Mouse (Mus musculus) heart, embryonic 14.5 days (tissue): Measurements from ENCODE around the gene Abca5. TPM values are rescaled to one million over a fixed set of nuclear protein-coding genes. Genes with fewer than 3 reads are reported as not detected.

Experiments used
- ATAC-seq: fragments of 200-750 bp; cut with Nextera tagmentation; 2 replicates; pipeline ENCODE4 v1.8.0; 2017; ENCODE audit warnings: low read depth, moderate TSS enrichment; ENCODE audit not compliant: insufficient number of reproducible peaks, insufficient read depth, low FRiP score
- H3K27ac ChIP-seq, 2 experiments: fragments of 200-500 bp in 1 of 2; fragments of 300-500 bp in 1 of 2; sonication (generic) in 1 of 2; replicated peaks in 1 of 2; 2 replicates each; pipeline ENCODE4 v1.5.1; 2012 to 2014; ENCODE audit warnings: low read depth in 2 of 2, low read length in 2 of 2, control low read depth in 1 of 2, mild to moderate bottlenecking in 1 of 2, mixed read lengths in 1 of 2; ENCODE audit not compliant: control insufficient read depth in 1 of 2, insufficient read depth in 1 of 2
- H3K27me3 ChIP-seq: fragments of 300-500 bp; sonication (generic); 2 replicates; pipeline ENCODE4 v1.6.1; 2014; ENCODE audit warnings: mild to moderate bottlenecking, low read length, control low read depth; ENCODE audit not compliant: control insufficient read depth, insufficient read depth
- H3K36me3 ChIP-seq: fragments of 300-500 bp; sonication (generic); 2 replicates; pipeline ENCODE4 v1.6.1; 2014; ENCODE audit warnings: mild to moderate bottlenecking, control low read depth, low read length, mixed read lengths; ENCODE audit not compliant: control insufficient read depth, insufficient read depth
- H3K4me1 ChIP-seq, 2 experiments: fragments of 200-500 bp in 1 of 2; fragments of 300-500 bp in 1 of 2; sonication (generic) in 1 of 2; 2 replicates each; pipeline ENCODE4 v1.6.1; 2012 to 2014; ENCODE audit warnings: low read length in 2 of 2, control low read depth in 1 of 2, mixed read lengths in 1 of 2; ENCODE audit not compliant: control insufficient read depth in 2 of 2, insufficient read depth in 2 of 2
- H3K4me2 ChIP-seq: fragments of 300-500 bp; sonication (generic); 2 replicates; pipeline ENCODE4 v1.6.1; 2014; ENCODE audit warnings: mild to moderate bottlenecking, low read length
- H3K4me3 ChIP-seq, 2 experiments: fragments of 200-500 bp in 1 of 2; fragments of 300-500 bp in 1 of 2; sonication (generic) in 1 of 2; 2 replicates each; pipeline ENCODE4 v1.5.1; 2012 to 2014; ENCODE audit warnings: low read length in 2 of 2, mild to moderate bottlenecking in 2 of 2, control low read depth in 1 of 2, low read depth in 1 of 2, moderate library complexity in 1 of 2; ENCODE audit not compliant: control insufficient read depth in 1 of 2, insufficient read depth in 1 of 2
- H3K9ac ChIP-seq: fragments of 300-500 bp; sonication (generic); 2 replicates; pipeline ENCODE4 v1.6.1; 2014; ENCODE audit warnings: mild to moderate bottlenecking, low read length
- H3K9me3 ChIP-seq: fragments of 300-500 bp; sonication (generic); 2 replicates; pipeline ENCODE4 v1.6.1; 2016; ENCODE audit warnings: low read length, control low read depth; ENCODE audit not compliant: control insufficient read depth
- WGBS: fragments of 180-500 bp; shearing (Covaris S2); extraction: QIAGEN DNeasy Blood & Tissue Kit; methylation state at CpG from one replicate; pipeline ENCODE4 v1.1.7; 2014; 5-methylcytosine and 5-hydroxymethylcytosine counted together
- polyA plus RNA-seq: library from polyadenylated mRNA; unstranded; fragments of >200 nt; fragmentation: Nextera tagmentation; extraction: Ambion mirVana; gene quantifications from 2 replicates; pipeline ENCODE4 v1.2.1, GENCODE M21; 2014

Gene Abca5
- polyA plus RNA-seq, result 4.4 and 5.0 TPM in 2 replicates

DNA sequence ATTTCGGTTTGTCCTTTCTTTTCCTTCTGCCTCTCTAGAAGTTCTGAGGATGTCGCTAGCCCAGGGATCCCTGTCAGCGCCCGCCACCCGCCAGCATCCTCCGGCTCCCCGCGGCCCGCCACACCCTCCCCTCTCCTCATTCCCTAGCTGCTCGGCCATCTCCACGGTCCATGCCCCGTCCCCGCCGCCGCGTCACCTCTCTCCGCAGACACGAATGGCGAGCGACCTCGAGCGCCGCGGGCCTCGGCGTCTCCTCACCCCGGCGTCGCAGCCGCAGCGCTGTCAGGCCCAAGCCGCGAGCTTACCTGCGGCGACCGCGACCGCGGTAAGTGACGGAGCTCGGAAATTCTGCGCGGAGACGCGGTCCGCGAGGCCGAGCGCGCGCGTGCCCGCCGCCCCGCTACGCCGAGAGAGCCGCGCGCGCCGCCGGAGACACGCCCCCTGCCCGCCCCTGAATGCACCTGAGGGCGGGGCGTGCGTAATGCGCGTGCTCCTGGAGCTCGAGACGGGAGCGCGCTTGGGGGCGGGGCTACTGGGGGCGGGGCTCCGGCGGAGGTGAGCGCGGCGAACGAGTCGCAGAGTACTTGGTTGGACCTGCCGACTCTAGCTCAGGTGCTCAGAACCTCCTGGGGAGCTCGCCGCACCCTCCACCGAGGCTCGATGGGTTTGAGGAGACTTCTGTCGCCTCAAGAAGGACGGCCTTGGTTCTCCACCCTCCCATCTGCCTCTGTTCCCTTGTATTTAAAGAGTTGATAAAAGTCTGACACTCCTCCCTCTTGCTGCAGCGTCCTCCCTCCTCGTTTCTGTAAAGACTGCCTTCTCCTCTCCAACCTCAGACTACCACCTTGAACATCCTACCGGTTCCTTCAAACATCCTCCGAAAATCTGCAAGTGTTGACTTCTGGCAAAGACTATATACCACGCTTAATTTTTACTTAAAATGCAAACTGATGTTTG lies at the start of gene Abca5:
Gene Abca5 (minus strand): TSS at position 428 of the 957 bp plus-strand sequence.
- ATAC-seq, result peak; percentile 91
- peaks cover 4% of the 10 kb centered on the region; the same call in 1 of the 2 replicates for H3K27me3 ChIP-seq
- H3K4me1 ChIP-seq, result peaks cover 2 to 3% of the 10 kb centered on the region in 2 experiments; a peak in 1 of 4 replicates
- peak within 1 kb of the TSS; percentile 54 to 93 for H3K4me3 ChIP-seq
- H3K4me2 ChIP-seq, result peak within 1 kb of the TSS; percentile 82
- under 1% methylated on average over 91 of the region's 95 CpGs for WGBS
- peak within 1 kb of the TSS; percentile 62 for H3K9ac ChIP-seq
- H3K9me3 ChIP-seq, result no peaks in the 10 kb centered on the region
- H3K27ac ChIP-seq, result no peak within 1 kb of the TSS
- no peaks in the 10 kb centered on the region for H3K36me3 ChIP-seq

- no peaks in the 10 kb centered on the region for H3K36me3 ChIP-seq
- WGBS, result 77% methylated on average over 2 of the region's 2 CpGs
- H3K9me3 ChIP-seq, result no peaks in the 10 kb centered on the region
- no peak overlapping the region for H3K4me2 ChIP-seq
- H3K27ac ChIP-seq, result no peak overlapping the region
- H3K4me1 ChIP-seq, result no peaks in the 10 kb centered on the region; a peak in 1 of 4 replicates
- H3K4me3 ChIP-seq, result no peak overlapping the region
- H3K27me3 ChIP-seq, result no peaks in the 10 kb centered on the region
- H3K9ac ChIP-seq, result no peak overlapping the region
- no peak for ATAC-seq
Measured at GRCm38 (mm10) chr11:110385487-110385886, 48.0 kb upstream of the Abca5 start.

DNA sequence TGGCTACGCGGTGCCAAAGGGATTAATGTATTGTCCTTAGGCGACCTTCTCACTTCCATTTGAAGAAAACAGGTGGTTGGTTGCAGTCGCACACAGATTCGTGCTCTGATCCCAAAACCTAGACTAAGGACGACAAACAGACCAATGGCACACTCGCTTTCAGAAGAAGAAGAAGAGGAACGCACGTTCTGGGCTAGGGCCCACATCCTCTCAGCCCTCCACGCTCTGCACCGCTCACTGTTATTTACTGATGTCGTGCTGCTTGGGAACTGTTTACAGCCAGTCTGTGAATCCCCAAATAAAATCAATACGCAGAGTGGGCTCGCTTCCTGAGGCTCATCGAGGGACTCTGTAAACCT lies 42.8 kb upstream of the Abca5 start:
- H3K27ac ChIP-seq, result no peak overlapping the region
- H3K9ac ChIP-seq, result peak overlapping the region; percentile 60; the same call in 1 of the 2 replicates
- H3K27me3 ChIP-seq, result no peaks in the 10 kb centered on the region
- H3K36me3 ChIP-seq, result no peaks in the 10 kb centered on the region
- peak overlapping the region; percentile 72 for H3K4me2 ChIP-seq
- WGBS, result 32% methylated on average over 15 of the region's 15 CpGs
- peak overlapping the region; percentile 37 to 38 for H3K4me3 ChIP-seq
- H3K9me3 ChIP-seq, result no peaks in the 10 kb centered on the region
- ATAC-seq, result no peak
- peaks cover 4 to 7% of the 10 kb centered on the region in 2 experiments; a peak in 2 of 4 replicates for H3K4me1 ChIP-seq

- 7% methylated on average over 20 of the region's 20 CpGs for WGBS
- Histone ChIP-seq H3K4me3 (peak overlapping the region; percentile 37 to 38), H3K27ac (no peak overlapping the region)
Measured at GRCm38 (mm10) chr11:110379661-110380309, 42.3 kb upstream of the Abca5 start.

GRCm38 (mm10) chr11:110374036-110374435 lies 36.5 kb upstream of the Abca5 start:
- no peak overlapping the region for H3K4me2 ChIP-seq
- peaks cover 0 to 6% of the 10 kb centered on the region in 2 experiments; a peak in 1 of 4 replicates for H3K4me1 ChIP-seq
- WGBS, result 83% methylated on average over 9 of the region's 9 CpGs
- no peaks in the 10 kb centered on the region for H3K27me3 ChIP-seq
- no peak overlapping the region for H3K9ac ChIP-seq
- no peaks in the 10 kb centered on the region for H3K9me3 ChIP-seq
- no peaks in the 10 kb centered on the region for H3K36me3 ChIP-seq
- H3K27ac ChIP-seq, result no peak overlapping the region
- ATAC-seq, result no peak
- H3K4me3 ChIP-seq, result no peak overlapping the region

More at GRCm38 (mm10) chr11:110379661-110380309, 42.3 kb upstream of the Abca5 start:
- Histone ChIP-seq H3K4me2 (peak overlapping the region; percentile 72), H3K9ac (peak overlapping the region; percentile 60), H3K4me1 (peaks cover 4 to 7% of the 10 kb centered on the region in 2 experiments; a peak in 2 of 4 replicates), H3K9me3 (no peaks in the 10 kb centered on the region), H3K36me3 (no peaks in the 10 kb centered on the region), H3K27me3 (no peaks in the 10 kb centered on the region)
- ATAC-seq, result peak; percentile 72

- WGBS, result 77% methylated on average over 14 of the region's 15 CpGs
- no peak overlapping the region for H3K27ac ChIP-seq
- ATAC-seq, result no peak
Measured at GRCm38 (mm10) chr11:110372266-110372954, 34.9 kb upstream of the Abca5 start.

GRCm38 (mm10) chr11:110371827-110372226 lies 34.3 kb upstream of the Abca5 start:
- Histone ChIP-seq H3K36me3 (no peaks in the 10 kb centered on the region), H3K27ac (no peak overlapping the region), H3K9ac (no peak overlapping the region), H3K27me3 (no peaks in the 10 kb centered on the region), H3K4me2 (no peak overlapping the region), H3K9me3 (no peaks in the 10 kb centered on the region), H3K4me1 (peaks cover 0 to 6% of the 10 kb centered on the region in 2 experiments; a peak in 1 of 4 replicates), H3K4me3 (no peak overlapping the region)
- no peak for ATAC-seq
- 61% methylated on average over 8 of the region's 8 CpGs for WGBS

More at GRCm38 (mm10) chr11:110372266-110372954, 34.9 kb upstream of the Abca5 start:
- H3K4me3 ChIP-seq, result no peak overlapping the region
- H3K9me3 ChIP-seq, result no peaks in the 10 kb centered on the region
- H3K4me1 ChIP-seq, result peaks cover 0 to 6% of the 10 kb centered on the region in 2 experiments; a peak in 1 of 4 replicates
- H3K9ac ChIP-seq, result no peak overlapping the region
- no peaks in the 10 kb centered on the region for H3K27me3 ChIP-seq
- no peak overlapping the region for H3K4me2 ChIP-seq
- no peaks in the 10 kb centered on the region for H3K36me3 ChIP-seq
